Mouse (Mus musculus): ENCODE data around the gene Clca3a2.
"Not testable (repeated sequence)": the region's sequence is repeated elsewhere in the genome, so short reads cannot be mapped to it uniquely, and the experiment has no call there.

GRCm38 (mm10) chr3:144849014-144849556 is 29.8 kb upstream of the Clca3a2 start, which contains the start of gene Clca3b:
- not testable (repeated sequence) for TF ChIP-seq CTCF, EP300 (IDR thresholded peaks at IDR 0.05; ENCODE audit: low read depth)
